Mouse (Mus musculus) heart, postnatal 10 days (tissue): ENCODE measurements at regions not wholly inside any gene's neighbourhood (a gene's known extent, or its start where the extent isn't known, plus 50 kb on each side); places are given as distances from the start of the nearest gene placed in this dataset.
A peak's percentile ranks its signal among the peaks of the same experiment; 100 is the strongest.

Experiments used
- DNase-seq, 2 experiments: peaks; one replicate each; pipeline ENCODE4 v3.0.0; 2021
- intact Hi-C: fragments of 180-260 bp; cut with DNase I; formaldehyde crosslinking; loops from one replicate; pipeline ENCODE4 v1.15.1; 2025

DNA sequence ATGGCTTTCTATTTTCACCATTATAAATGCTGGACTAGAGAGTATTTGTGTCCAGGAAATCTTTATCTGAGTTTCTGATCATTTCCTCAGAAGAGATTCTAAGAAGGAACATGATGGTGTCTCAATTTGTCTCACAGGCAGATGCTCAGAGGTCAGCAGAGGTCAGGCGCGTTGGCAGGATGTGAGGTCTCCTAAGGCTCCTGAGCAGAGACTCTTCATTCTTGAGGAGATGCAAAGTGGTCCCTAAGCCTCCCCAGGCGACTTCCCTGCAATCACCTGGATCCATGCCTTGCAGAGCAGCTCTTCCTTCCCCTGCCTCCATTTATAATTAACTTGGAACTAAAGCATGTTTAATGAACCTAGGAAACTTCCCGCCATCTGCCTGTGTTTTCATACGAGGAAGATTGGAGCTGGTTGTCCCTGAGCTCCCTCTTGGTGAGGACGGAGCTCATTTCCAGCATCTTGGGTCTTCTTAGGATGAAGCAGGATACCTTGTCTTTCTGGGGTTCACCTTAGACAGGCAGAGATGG, 71.8 kb downstream of the Arf2 start:
- intact Hi-C loops: no loop called here
- no peak for DNase-seq

DNA sequence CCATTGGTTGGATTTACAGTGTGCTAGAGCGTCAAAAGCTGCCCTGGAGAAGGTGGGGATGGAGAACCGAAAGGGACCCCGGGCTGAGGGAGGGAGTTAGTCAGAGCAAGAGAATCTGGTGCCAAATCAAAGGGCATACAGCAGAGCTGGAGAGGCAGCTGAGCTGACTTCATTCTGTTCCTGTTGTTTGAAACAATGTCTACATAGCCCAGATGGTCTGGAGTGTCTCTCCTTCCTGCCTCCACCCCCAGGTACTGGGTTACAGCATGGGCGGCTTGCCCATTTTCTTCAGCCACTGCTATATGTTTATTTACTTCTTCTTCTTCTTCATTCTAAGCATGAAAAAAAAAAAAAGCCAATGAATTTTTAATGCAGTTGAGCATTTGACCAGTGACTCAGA, 78.7 kb downstream of the Arf2 start:
- intact Hi-C loops: no loop called here

DNA sequence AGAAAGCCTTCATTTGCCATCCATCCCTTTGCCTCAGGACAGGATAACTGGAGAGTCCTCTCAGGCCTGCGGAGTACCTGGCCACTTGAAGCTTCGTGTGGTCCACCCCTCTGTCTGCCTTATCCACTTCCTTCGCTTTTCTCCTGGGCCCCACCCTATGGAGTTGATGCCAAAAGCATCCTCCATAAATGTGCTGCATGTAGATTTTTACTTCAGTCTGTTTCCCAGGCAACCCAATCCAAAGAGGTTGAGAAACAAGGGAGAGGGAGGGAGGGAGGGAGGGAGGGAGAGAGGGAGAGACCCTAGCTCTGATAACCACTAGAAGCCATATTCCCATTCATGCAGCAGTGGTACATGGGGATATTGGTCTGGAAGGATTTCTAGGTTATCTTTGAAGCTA, 80.7 kb upstream of the Crhr1 start:
- no peak for DNase-seq
- intact Hi-C loops: no loop called here

More for the DNA sequence above, 78.7 kb downstream of the Arf2 start:
- no peak for DNase-seq

DNA sequence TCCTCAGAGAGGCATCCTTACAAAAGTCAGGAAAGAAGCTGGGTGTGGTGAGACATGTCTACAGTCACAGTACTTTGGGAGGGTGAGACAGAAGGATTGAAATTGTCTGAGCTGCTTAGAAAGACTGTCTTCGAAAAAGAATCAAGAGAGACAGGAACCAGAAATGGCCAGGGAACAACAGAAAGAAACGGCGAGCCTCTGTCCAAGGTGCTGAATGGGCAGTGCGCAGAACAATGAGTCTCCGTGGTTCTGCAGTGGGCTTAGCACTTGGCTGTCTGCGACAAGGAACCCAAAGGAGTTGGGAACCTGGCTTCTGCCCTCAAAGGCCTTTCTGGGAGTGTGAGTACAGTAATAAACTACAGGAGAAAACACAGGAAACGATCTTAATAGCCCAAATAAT, 79.4 kb upstream of the Crhr1 start:
- DNase-seq: peak; percentile 12 to 34
- intact Hi-C loops: no loop called here

DNA sequence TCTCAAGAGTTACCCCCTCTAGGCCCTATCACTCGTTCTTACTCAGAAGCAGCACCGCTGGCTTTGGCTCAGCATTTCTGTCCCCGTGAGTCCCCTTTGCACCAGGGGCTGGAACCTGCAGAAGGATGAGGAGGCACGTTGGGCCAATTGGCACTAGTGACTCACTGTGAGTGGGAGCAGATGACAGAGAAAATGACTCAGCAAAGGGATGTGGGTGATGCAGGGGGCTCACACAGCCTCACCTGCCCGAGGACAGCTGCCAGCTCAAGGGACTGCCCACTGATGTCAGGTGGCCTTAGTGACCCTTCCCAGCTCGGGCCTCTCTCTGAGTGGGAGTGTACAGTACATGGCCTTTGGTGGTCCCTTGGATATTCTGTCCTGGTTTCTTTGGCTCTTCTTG, 76.7 kb upstream of the Crhr1 start:
- DNase-seq: no peak
- intact Hi-C loops: no loop called here

DNA sequence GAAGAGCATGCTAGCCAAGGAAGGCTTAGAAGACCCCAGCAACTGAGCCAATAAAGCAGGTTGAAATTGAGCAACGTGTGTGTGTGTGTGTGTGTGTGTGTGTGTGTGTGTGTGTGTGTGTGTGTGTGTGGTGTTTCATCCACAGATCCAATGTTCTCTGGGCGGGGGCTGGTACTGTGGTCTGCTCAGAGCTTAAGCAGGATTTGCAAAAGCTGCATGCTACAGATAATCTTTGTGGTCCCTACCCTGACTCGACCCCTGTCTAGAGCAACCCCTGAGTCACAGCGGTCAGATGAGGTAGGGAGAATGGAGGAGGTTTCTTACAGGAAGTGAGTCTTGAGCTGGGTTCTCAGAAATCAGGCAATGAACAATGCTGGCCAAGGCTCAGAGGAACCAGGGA, 75.6 kb upstream of the Crhr1 start:
- no peak for DNase-seq
- intact Hi-C loops: no loop called here

DNA sequence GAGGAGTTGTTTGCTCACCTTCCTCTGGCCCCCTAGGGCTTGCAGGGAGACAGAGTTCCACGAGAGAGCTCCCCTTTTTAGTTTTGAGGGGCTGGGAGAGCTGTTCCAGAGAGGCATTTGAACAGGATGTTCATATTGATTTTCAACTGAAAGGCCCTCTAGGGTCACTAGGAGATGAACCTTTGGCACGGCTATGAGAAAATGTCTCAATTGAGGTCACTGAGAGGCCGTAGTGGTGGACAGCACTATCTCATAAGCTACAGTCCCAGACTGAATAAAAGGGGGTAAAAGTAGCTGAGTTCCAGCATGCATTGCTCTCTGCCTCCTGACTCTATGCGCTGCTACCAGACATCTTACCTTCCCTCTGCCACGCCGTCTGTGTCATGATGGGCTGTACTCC, 74.1 kb upstream of the Crhr1 start:
- DNase-seq: no peak
- intact Hi-C loops: no loop called here

DNA sequence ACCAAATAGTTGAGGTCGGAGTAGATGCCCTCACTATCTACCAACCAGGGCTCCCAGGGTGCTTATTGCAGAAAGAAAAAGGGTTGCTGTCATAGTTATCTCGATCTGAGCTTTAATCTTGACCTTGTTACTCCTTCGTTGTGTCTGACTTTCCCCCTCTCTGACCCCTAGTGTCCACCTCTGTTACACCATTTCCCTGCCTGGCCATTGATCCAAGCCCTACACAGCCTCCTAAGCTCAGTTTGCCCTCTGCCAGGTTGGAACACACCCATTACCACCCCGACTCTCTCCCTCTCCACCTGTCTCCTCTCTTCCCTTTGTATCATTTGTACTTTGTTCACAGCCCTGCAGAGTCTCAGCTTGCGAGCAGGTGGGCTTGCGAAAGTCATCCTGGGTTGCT, 73.6 kb upstream of the Crhr1 start:
- intact Hi-C loops: no loop called here

DNA sequence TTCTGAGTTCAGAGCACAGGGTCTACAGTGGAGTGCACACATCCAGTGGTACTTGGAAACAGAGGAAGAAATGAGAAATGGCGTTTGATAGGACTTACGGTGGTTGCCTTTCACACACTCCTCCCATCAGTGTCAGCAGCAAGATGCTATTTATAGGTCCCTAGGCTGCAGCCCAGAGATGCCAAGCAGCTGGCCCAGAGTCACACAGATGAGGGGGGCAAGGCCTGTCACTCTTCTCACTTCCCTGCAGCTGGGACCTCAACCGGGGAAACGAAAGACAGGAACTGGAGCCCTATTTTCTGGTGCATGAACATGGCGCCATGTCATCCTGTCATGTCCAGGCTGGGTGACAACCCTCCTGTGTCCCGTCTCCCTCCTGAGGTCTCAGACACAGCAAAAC, 71.3 kb upstream of the Crhr1 start:
- intact Hi-C loops: no loop called here
- DNase-seq: no peak

More for the DNA sequence above, 73.6 kb upstream of the Crhr1 start:
- no peak for DNase-seq

DNA sequence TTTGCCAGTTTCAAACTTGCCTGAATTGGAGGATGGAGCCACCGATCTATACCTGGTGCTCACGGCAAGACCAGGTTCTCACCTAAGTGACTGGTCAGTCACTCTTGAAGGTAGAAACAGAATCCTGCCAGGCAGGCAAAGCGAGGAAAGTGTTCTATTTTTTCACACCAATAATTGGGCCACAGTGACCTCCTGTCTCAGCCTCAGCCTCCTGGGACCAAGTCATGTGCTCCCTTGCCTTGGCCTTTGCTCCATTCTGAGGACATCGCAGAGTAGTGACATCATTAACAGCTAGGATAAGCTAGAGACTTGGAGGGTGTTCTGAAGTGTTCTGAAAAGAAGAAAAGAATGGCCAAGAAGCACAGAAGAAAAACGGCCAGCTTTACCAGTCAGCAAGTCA, 67.5 kb upstream of the Crhr1 start:
- DNase-seq: no peak
- intact Hi-C loops: no loop called here

DNA sequence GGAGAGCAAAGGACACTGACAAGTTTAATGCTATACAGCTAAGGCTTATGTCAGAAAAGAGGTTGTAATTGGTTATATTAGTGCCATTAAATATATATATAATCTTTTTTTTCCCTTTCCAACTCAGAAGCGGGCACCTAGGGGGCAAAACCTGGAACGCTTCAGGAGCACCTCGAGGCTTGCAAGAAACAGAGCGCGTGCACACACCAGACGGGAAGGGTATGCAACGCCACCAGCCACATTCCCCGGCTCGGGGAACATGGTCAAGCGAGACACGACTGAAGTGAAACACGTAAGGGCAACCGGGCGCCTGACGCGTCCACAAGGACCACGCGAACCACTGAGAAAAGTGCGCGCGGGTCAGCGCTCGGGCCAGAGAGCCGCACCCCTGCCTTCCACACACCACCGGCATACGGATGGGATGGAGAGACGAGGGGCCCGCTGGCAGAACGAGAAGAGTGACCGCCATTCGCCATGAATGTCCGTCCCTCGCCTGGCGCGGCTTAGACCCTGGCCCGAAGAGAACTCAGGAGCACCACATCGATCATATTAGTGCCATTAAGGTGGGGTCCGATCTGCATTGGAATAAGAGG, 60.0 kb upstream of the Crhr1 start:
- intact Hi-C loops: no loop called here
- no peak for DNase-seq

DNA sequence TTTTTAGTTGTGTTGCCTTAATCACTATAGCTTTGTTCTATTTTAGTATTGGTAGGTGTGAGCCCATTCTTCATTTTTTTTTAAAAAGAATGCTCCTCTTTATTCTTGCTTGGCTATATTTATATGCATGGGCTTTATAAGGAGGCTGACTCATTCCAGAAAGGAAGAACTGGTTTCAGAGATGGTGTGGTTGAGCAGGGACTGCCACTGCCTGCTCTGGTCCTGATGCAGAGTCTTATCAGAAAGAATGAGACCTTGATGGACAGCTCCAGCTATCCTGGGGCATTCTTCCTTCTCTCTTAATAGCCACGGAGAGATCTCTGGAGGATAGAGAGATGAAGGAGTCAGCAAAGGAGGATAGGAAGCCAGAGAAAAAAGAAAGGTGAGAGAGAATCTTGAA, 57.9 kb upstream of the Crhr1 start:
- intact Hi-C loops: no loop called here
- no peak for DNase-seq

DNA sequence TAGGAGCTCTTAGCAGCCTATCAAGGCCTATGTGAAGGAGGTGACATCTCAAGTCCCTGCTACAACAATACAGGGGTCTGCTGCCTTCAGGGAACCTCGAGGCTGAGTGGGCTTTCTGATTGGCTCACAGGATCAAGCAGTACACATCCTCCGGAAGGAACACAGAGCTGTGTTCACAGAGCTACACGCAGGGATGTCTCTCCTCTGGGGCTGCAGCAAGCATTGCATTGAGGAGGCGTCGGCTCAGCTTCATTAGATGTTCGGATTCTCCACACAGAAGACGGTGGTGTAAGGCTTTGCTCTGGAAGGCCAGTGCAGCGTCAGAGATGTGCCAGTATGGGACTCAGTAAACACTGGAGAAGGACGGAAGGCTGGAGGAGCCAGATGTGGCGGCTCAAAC, 57.3 kb upstream of the Crhr1 start:
- DNase-seq: no peak
- intact Hi-C loops: no loop called here

DNA sequence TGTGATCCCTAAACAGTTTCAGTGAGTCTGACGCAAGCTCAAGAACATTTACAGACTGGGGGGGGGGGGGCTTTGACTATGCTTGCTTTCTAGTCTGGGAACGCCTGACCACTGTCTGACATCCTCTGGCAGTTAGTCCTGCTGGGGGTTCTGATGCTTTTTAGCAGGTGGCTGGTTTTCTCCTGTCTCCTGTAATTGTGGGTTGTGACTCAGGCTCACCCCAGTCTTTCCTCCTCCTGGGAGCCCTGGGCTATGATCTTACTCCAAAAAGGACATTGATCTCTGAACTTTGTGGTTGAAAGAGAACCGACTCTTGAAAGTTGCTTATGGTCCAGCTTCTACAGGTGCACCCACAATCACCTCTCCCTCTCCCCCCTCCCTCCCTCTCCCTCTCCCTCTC, 50.6 kb upstream of the Crhr1 start:
- no peak for DNase-seq
- intact Hi-C loops: no loop called here
